Mouse (Mus musculus): Measurements from ENCODE around the gene Cfap20.

DNA sequence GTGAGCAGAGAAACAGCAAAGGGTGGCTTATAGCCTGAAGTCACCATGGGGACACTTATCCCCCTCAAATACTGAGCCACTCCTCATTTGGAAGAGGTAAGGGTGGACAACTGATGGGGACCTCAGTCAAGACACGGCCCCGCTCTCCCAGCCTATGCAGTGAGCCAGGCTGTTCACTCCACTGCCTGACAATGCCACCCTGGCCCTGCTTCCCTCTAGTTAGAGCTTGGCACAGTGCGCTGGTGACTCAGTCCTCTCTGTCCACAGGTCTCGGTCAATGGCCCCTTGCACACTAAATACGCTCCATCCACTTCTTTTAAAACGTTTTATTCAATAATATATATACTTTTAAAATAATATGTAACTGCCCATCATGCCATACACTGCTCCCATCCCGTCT, 13.0 kb upstream of the Cfap20 start:
- TF ChIP-seq CTCF (IDR thresholded peaks at IDR 0.05; ENCODE audit: control insufficient read depth, insufficient read depth, low read length): no peak
- TF ChIP-seq POLR2A (IDR thresholded peaks at IDR 0.05; ENCODE audit: borderline replicate concordance, control insufficient read depth, low read depth, low read length): no peak
